Mouse (Mus musculus) limb, embryonic 11.5 days (tissue): ENCODE measurements at regions not wholly inside any gene's neighbourhood (a gene's known extent, or its start where the extent isn't known, plus 50 kb on each side); places are given as distances from the start of the nearest gene placed in this dataset.

Experiments
- ATAC-seq: fragments of 200-750 bp; cut with Nextera tagmentation; 2 replicates; pipeline ENCODE4 v1.8.0; 2017; ENCODE audit warnings: low read depth; ENCODE audit not compliant: insufficient number of reproducible peaks, low FRiP score, low TSS enrichment
- DNase-seq: peaks from one replicate; pipeline ENCODE4 v3.0.0-alpha.2; 2015; ENCODE audit warnings: low spot score
- H3K27ac ChIP-seq: fragments of 300-500 bp; sonication (generic); replicated peaks from 2 replicates; pipeline ENCODE4 v1.5.1; 2014; ENCODE audit warnings: low read depth, mild to moderate bottlenecking, low read length
- H3K27me3 ChIP-seq: fragments of 300-500 bp; sonication (generic); 2 replicates; pipeline ENCODE4 v1.6.1; 2014; ENCODE audit warnings: mild to moderate bottlenecking, low read length, mixed read lengths; ENCODE audit not compliant: control insufficient read depth, insufficient read depth
- H3K36me3 ChIP-seq: fragments of 300-500 bp; sonication (generic); 2 replicates; pipeline ENCODE4 v1.6.1; 2014; ENCODE audit warnings: mild to moderate bottlenecking, low read length, moderate library complexity, mixed read lengths; ENCODE audit not compliant: control insufficient read depth, insufficient read depth
- H3K4me1 ChIP-seq: fragments of 300-500 bp; sonication (generic); 2 replicates; pipeline ENCODE4 v1.6.1; 2014; ENCODE audit warnings: low read length, mixed read lengths; ENCODE audit not compliant: control insufficient read depth, insufficient read depth
- H3K4me2 ChIP-seq: fragments of 300-500 bp; sonication (generic); 2 replicates; pipeline ENCODE4 v1.6.1; 2014; ENCODE audit warnings: low read depth, mild to moderate bottlenecking, moderate library complexity; ENCODE audit not compliant: severe bottlenecking
- H3K4me3 ChIP-seq: fragments of 300-500 bp; sonication (generic); 2 replicates; pipeline ENCODE4 v1.5.1; 2014; ENCODE audit warnings: low read depth, low read length
- H3K9ac ChIP-seq: fragments of 300-500 bp; sonication (generic); 2 replicates; pipeline ENCODE4 v1.6.1; 2014; ENCODE audit warnings: mild to moderate bottlenecking, low read length
- H3K9me3 ChIP-seq: fragments of 300-500 bp; sonication (generic); 2 replicates; pipeline ENCODE4 v1.6.1; 2016; ENCODE audit warnings: low read length; ENCODE audit not compliant: control insufficient read depth
- WGBS: fragments of 180-500 bp; shearing (Covaris S2); extraction: QIAGEN DNeasy Blood & Tissue Kit; methylation state at CpG from one replicate; pipeline ENCODE4 v1.1.7; 2014; 5-methylcytosine and 5-hydroxymethylcytosine counted together

DNA sequence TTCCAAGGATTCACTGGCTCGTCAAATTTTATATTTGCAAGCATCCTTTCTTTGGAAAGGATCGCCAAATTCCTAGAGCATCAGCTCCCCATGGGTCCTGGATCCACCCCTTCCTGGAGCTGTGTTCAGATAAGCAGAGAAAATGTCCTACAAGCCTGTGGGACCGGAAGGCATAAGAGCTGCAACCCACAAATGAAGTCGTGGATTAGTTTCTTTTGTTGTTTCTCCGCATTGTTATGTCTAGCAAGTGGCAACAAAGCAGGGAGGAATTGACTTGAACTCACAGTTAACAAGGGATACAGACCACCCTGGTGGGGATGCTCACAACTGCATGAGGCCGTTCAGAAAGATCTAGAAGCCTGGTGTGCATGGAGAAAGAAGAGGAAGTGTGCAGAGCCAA, 406.4 kb downstream of the Med13l start:
- DNase-seq (no peak), ATAC-seq (no peak)
- Histone ChIP-seq H3K4me3 (no peak overlapping the region), H3K27ac (no peak overlapping the region), H3K4me1 (peaks cover 5% of the 10 kb centered on the region; the same call in 1 of the 2 replicates), H3K4me2 (no peak overlapping the region), H3K9me3 (no peaks in the 10 kb centered on the region), H3K9ac (no peak overlapping the region), H3K27me3 (no peaks in the 10 kb centered on the region), H3K36me3 (no peaks in the 10 kb centered on the region)
- WGBS = 84% methylated on average over 6 of the region's 6 CpGs

GRCm38 (mm10) chr5:118967718-118968117, 407.2 kb downstream of the Med13l start:
- Histone ChIP-seq H3K27ac (no peak overlapping the region), H3K4me3 (no peak overlapping the region), H3K9ac (no peak overlapping the region), H3K36me3 (no peaks in the 10 kb centered on the region), H3K4me1 (peaks cover 5% of the 10 kb centered on the region; the same call in 1 of the 2 replicates), H3K9me3 (no peaks in the 10 kb centered on the region), H3K27me3 (no peaks in the 10 kb centered on the region), H3K4me2 (no peak overlapping the region)
- DNase-seq (no peak), ATAC-seq (no peak)
- WGBS = 36% methylated on average over 11 of the region's 11 CpGs

DNA sequence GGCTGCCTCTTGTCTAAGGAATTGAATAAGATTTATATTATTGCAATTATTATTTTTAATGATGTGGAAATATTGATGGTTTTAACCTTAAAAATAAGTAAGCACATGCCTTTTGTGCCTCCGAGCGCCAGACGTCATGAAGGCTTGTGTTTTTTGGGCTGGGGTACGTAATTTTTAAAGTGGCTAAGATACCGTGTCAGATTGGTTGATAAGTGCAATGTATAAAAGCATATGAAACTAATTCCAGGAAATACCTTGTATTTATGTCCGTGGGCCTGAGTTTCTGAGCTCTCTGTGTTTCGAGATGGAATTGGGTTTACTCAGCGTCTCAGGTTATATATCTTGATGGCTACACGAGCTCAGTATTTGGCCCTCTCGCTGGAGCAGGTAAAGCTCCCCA, 414.7 kb downstream of the Med13l start:
- ATAC-seq (peak; percentile 60; the same call in 1 of the 2 replicates), DNase-seq (no peak)
- 48% methylated on average over 10 of the region's 10 CpGs for WGBS
- no peaks in the 10 kb centered on the region for H3K36me3 ChIP-seq
- no peak overlapping the region for H3K4me2 ChIP-seq
- no peaks in the 10 kb centered on the region for H3K4me1 ChIP-seq
- H3K27ac ChIP-seq = no peak overlapping the region
- 0 out of 2 replicates have a peak, but pooled peaks cover 2% of the 10 kb centered on the region for H3K27me3 ChIP-seq
- no peak overlapping the region for H3K4me3 ChIP-seq
- no peaks in the 10 kb centered on the region for H3K9me3 ChIP-seq
- H3K9ac ChIP-seq = no peak overlapping the region

DNA sequence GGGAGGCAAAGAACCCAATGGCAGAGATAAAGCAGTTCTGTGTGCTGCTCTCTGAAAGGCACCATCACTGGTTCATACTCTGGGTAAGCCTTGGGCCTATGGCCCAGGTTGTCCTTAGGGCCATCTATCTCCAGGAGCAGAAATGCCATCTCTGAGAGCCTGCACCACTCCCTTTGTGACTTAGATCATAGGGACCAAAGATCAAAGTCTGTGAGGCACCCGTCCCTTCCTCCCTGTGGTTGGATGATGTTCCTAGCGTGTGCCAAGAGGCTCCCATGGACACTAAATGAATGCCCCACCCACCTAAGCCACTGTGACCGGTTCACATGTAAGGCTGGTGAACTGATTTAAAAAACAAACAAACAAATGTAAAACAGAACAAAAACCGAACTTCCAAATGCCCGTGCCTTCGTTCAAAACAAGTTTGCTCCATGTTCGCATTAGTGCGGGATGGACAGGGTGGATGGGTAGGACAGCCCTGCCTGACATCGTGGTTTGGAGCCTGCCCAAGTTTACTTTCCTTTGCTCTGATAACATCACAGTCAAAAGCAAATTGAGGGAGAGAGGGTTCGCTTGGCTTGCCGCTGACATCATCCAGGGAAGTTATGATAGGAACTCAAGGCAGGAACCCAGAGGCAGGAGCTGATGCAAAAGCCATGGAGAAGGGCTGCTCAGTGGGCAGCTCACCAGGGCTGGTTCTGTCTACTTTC, 418.6 kb downstream of the Med13l start:
- Histone ChIP-seq H3K4me3 (no peak overlapping the region), H3K4me1 (0 out of 2 replicates have a peak, but pooled peaks cover 5% of the 10 kb centered on the region), H3K27ac (no peak overlapping the region), H3K9ac (no peak overlapping the region), H3K36me3 (no peaks in the 10 kb centered on the region), H3K4me2 (no peak overlapping the region), H3K27me3 (0 out of 2 replicates have a peak, but pooled peaks cover 5% of the 10 kb centered on the region), H3K9me3 (no peaks in the 10 kb centered on the region)
- ATAC-seq (no peak), DNase-seq (no peak)
- 87% methylated on average over 11 of the region's 11 CpGs for WGBS

DNA sequence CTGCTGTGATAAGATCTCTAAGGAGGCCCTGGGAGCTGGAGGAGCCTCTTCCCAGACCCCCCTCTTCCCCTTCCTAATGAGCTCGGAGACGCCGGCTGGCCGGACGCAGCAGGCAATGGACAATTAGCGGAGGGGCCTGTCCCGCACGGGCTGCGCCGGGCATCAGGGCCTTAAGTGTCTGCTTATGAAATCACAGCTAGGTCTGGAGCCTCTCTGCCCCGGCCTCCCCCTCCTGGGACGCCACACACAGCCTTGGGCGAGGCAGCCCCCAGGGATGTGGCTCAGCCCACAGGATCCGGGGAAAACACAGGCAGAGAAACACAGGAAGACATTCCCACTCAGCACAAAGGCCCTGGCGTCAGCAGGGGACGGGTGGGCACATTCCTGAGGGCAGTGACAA, 420.6 kb downstream of the Med13l start:
- DNase-seq (peak; percentile 52), ATAC-seq (no peak)
- Histone ChIP-seq H3K27me3 (0 out of 2 replicates have a peak, but pooled peaks cover 5% of the 10 kb centered on the region), H3K4me2 (0 out of 2 replicates have a peak overlapping the region, but pooled peaks have one; percentile 4), H3K27ac (no peak overlapping the region), H3K9ac (0 out of 2 replicates have a peak overlapping the region, but pooled peaks have one; percentile 37), H3K36me3 (no peaks in the 10 kb centered on the region), H3K4me3 (no peak overlapping the region), H3K4me1 (0 out of 2 replicates have a peak, but pooled peaks cover 5% of the 10 kb centered on the region), H3K9me3 (no peaks in the 10 kb centered on the region)
- WGBS = 15% methylated on average over 15 of the region's 16 CpGs

DNA sequence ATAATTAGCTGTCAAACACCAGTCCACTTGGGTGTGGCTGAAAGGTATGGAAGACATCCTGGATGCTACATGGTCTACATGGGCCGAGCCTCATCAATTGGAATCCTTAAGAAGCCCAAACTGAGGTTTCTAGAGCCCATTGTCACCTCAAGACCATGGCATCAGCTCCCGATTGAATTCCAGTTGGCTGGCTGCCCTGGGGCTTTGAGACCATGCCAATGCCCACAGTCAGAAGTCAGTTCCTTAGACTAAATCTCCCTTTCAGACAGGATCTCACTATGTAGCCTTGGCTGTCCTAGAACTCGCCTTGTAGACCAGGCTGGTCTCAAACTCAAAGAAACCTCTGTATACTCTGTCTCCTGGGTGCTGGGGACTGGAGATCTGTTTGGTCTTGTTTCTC, 423.8 kb downstream of the Med13l start:
- 0 out of 2 replicates have a peak, but pooled peaks cover 3% of the 10 kb centered on the region for H3K27me3 ChIP-seq
- no peak for ATAC-seq
- no peaks in the 10 kb centered on the region for H3K9me3 ChIP-seq
- H3K4me1 ChIP-seq = 0 out of 2 replicates have a peak, but pooled peaks cover 5% of the 10 kb centered on the region
- H3K27ac ChIP-seq = no peak overlapping the region
- H3K4me3 ChIP-seq = no peak overlapping the region
- H3K36me3 ChIP-seq = no peaks in the 10 kb centered on the region
- no peak overlapping the region for H3K4me2 ChIP-seq
- no peak overlapping the region for H3K9ac ChIP-seq
- DNase-seq = no peak
- 91% methylated on average over 3 of the region's 3 CpGs for WGBS

DNA sequence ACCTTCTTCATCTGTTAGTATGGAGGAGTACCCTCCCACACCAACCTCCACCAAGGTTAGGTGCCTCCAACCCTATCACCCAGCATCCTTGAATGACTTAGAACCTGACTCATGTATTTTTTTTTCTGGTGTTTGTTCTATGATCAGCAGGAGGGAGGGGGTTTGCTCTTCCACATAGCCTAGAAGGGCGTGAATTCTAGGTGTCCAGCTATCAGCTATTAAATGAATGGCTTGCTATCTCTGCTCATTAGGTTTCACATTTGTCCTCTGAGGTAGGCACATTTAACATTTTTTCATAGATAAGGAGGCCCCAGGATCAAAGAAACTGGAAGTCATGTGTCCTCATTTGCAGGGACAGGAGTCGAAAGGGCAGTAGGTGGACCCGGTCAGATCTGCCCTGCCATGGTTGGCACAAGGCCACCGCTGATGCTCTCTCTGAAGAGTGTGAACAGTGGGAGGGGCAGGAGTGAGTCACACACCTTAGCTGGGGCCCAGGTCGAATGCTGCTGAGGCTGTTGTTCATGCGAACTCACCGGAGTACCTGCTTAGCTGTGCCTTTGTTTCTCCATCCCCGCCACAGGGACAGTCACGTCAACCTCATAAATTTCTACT, 424.4 kb downstream of the Med13l start:
- Histone ChIP-seq H3K36me3 (no peaks in the 10 kb centered on the region), H3K4me1 (0 out of 2 replicates have a peak, but pooled peaks cover 5% of the 10 kb centered on the region), H3K4me2 (no peak overlapping the region), H3K27ac (no peak overlapping the region), H3K4me3 (no peak overlapping the region), H3K9me3 (no peaks in the 10 kb centered on the region), H3K9ac (no peak overlapping the region), H3K27me3 (0 out of 2 replicates have a peak, but pooled peaks cover 3% of the 10 kb centered on the region)
- DNase-seq (no peak), ATAC-seq (no peak)
- WGBS = 76% methylated on average over 9 of the region's 9 CpGs

DNA sequence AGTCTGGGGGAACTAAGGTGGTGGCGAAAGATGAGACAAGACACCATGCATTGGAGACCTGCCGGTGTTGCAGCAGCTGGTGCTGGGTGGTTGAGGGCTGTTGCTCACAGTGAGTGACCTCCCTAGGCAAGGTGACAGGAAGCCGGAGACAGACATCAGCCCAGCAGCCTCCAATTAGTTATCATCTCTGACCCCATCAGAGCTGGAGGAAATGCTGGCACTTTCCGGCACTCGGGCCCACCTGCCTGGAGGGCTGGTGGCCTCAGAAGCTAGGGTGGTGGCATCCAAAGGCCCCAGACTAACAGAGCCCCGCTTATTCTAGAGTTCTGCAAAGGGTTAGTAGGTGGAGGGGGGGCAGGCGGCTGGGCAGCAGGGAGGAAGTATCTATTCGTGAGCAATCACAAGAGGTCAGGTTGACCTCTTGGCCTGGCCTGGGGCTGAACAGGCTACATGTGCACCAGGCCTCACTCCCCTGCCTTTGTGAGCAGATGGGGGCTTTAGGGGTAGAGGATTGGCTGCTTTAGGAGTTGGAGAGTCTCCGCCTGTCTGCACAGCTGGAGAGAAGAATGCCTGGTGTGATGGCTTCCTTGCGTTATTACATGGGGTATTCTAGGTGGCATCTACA, 427.0 kb downstream of the Med13l start:
- no peak for DNase-seq

More for the DNA sequence above, 427.0 kb downstream of the Med13l start:
- H3K27me3 ChIP-seq = no peaks in the 10 kb centered on the region
- no peak overlapping the region for H3K4me3 ChIP-seq
- H3K4me1 ChIP-seq = no peaks in the 10 kb centered on the region
- no peak for ATAC-seq
- no peak overlapping the region for H3K9ac ChIP-seq
- WGBS = 34% methylated on average over 10 of the region's 10 CpGs
- H3K9me3 ChIP-seq = no peaks in the 10 kb centered on the region
- H3K36me3 ChIP-seq = no peaks in the 10 kb centered on the region
- H3K4me2 ChIP-seq = no peak overlapping the region
- H3K27ac ChIP-seq = no peak overlapping the region
